Mouse (Mus musculus): ENCODE results near the gene Gys1. TPM values are rescaled to one million over a fixed set of nuclear protein-coding genes. Genes with fewer than 3 reads are reported as not detected.
A peak's percentile ranks its signal among the peaks of the same experiment; 100 is the strongest.

The Gys1 gene
- polyA plus RNA-seq, 1 experiment from 2014 or later: 10.6 TPM

GRCm38 (mm10) chr7:45396787-45397186 lies 37.9 kb upstream of the Gys1 start:
- no peak overlapping the region for H3K9ac ChIP-seq (ENCODE audit: low read length)
- ATAC-seq (ENCODE audit: low FRiP score, low TSS enrichment) (no peak), DNase-seq (ENCODE audit: low spot score) (no peak)
- no peaks in the 10 kb centered on the region for H3K27me3 ChIP-seq (ENCODE audit: control insufficient read depth, insufficient read depth, low read length)
- WGBS: 75% methylated on average over 2 of the region's 2 CpGs
- no peaks in the 10 kb centered on the region for H3K9me3 ChIP-seq (ENCODE audit: control insufficient read depth, low read length)
- H3K4me1 ChIP-seq (replicated peaks; ENCODE audit: control insufficient read depth, insufficient read depth): peaks cover 4% of the 10 kb centered on the region; the same call in 1 of the 2 replicates
- H3K4me3 ChIP-seq (ENCODE audit: low read depth, low read length): no peak overlapping the region
- no peak overlapping the region for H3K4me2 ChIP-seq (replicated peaks; ENCODE audit: low read depth)
- H3K36me3 ChIP-seq (ENCODE audit: control insufficient read depth, insufficient read depth, low read length): peaks cover 8% of the 10 kb centered on the region; the same call in 1 of the 2 replicates
- no peak overlapping the region for H3K27ac ChIP-seq (replicated peaks)
- TF ChIP-seq CTCF (IDR thresholded peaks at IDR 0.05; ENCODE audit: low read depth) (no peak), EP300 (optimal IDR thresholded peaks at IDR 0.05) (no peak)

GRCm38 (mm10) chr7:45401521-45402085 lies 33.0 kb upstream of the Gys1 start:
- 59% methylated on average over 10 of the region's 10 CpGs for WGBS
- no peak for DNase-seq (ENCODE audit: low spot score)

DNA sequence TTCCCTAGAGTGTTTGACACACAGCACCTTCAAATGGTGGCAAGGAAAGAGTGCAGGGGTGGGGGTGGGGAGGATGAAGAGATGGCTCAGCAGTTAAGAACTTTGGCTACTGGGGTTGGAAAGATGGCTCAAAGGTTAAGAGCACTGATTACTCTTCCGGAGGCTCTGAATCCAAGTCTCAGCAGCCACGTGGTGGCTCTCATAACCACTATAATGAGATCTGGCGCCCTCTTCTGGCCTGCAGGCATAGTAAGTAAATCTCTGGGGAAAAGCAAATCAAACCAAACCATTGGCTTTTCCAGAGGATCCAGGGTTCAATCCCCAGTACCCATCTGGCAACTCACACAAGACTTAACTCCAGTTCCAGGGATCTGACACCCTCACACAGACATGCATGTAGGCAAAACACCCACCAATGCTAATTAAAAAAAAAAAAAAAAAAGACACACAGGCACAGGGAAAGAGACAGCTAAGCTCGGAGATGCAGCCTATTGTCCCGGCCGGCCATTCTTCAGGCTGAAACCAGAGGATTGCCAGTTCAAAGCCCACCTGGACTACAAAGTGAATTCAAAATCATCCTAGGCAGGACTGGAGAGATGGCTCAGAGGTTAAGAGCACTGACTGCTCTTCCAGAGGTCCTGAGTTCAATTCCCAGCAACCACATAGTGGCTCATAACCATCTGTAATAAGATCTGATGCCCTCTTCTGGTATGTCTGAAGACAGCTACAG lies 30.9 kb upstream of the Gys1 start:
- DNase-seq (ENCODE audit: low spot score) (peak; percentile 83), ATAC-seq (ENCODE audit: low FRiP score, low TSS enrichment) (no peak)
- TF ChIP-seq CTCF (IDR thresholded peaks at IDR 0.05; ENCODE audit: low read depth): peak; percentile 77
- no peak for TF ChIP-seq EP300 (optimal IDR thresholded peaks at IDR 0.05)
- Histone ChIP-seq H3K9ac (ENCODE audit: low read length) (no peak overlapping the region), H3K36me3 (ENCODE audit: control insufficient read depth, insufficient read depth, low read length) (no peaks in the 10 kb centered on the region), H3K27me3 (ENCODE audit: control insufficient read depth, insufficient read depth, low read length) (peaks cover 12% of the 10 kb centered on the region), H3K4me1 (replicated peaks; ENCODE audit: control insufficient read depth, insufficient read depth) (no peaks in the 10 kb centered on the region; the same call in 1 of the 2 replicates), H3K4me3 (ENCODE audit: low read depth, low read length) (no peak overlapping the region), H3K27ac (replicated peaks) (no peak overlapping the region), H3K4me2 (replicated peaks; ENCODE audit: low read depth) (no peak overlapping the region), H3K9me3 (ENCODE audit: control insufficient read depth, low read length) (no peaks in the 10 kb centered on the region)
- 44% methylated on average over 6 of the region's 6 CpGs for WGBS

More at GRCm38 (mm10) chr7:45401521-45402085, 33.0 kb upstream of the Gys1 start:
- no peak overlapping the region for H3K9ac ChIP-seq (ENCODE audit: low read length)
- no peaks in the 10 kb centered on the region for H3K36me3 ChIP-seq (ENCODE audit: control insufficient read depth, insufficient read depth, low read length)
- H3K27me3 ChIP-seq (ENCODE audit: control insufficient read depth, insufficient read depth, low read length): peaks cover 12% of the 10 kb centered on the region
- no peak for ATAC-seq (ENCODE audit: low FRiP score, low TSS enrichment)
- H3K4me2 ChIP-seq (replicated peaks; ENCODE audit: low read depth): no peak overlapping the region
- H3K4me1 ChIP-seq (replicated peaks; ENCODE audit: control insufficient read depth, insufficient read depth): no peaks in the 10 kb centered on the region; the same call in 1 of the 2 replicates
- H3K9me3 ChIP-seq (ENCODE audit: control insufficient read depth, low read length): no peaks in the 10 kb centered on the region
- no peak for TF ChIP-seq EP300 (optimal IDR thresholded peaks at IDR 0.05)
- TF ChIP-seq CTCF (IDR thresholded peaks at IDR 0.05; ENCODE audit: low read depth): no peak
- no peak overlapping the region for H3K27ac ChIP-seq (replicated peaks)
- H3K4me3 ChIP-seq (ENCODE audit: low read depth, low read length): no peak overlapping the region

DNA sequence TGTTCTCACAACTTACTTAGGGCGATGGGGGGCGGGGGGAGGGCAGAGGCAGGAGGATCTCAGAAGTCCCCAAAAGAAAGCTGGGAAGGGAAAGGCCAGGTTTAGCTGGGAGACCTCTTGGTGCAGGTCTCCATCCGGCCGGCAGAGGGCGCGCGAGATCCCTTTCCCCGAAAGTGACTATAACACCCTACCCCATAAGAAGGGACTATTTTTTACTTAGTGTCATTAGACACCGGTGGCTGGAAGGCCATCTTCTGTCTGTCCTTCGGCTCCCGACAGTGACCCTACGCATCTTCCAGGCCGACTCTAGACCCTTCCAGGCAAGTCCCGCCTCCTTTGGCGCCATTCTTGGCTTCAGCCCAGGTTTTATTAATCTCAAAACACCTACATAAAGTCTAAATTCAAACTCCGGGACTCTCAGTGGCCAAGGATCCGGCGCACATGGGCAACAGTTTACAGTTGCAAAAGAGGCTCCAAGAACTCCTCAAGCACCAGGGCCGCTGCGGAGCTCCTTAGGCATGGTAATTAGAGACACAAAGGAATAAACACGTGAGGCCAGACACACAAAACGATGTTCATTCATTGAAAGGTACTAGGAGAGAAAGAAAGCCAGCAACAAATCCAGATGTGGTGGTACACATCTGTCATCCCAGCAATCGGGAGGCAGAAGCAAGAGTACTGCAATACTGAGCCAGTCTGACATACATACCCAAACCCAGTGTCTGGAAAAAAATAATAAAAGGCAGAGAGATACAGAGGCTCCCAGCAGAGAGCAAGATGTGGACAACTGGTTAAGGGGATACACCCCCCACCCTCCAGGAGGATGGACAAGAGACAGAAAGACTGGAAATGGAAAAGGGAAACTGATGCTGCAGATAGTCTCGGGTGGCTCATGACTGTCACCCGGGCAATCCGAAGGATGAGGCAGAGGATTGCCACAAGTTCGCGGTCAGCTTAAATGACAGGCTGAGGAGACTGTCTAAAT lies 29.3 kb upstream of the Gys1 start, which contains the start of gene Kcna7:
TSS of gene Kcna7 (plus strand) at position 563 of the 985 bp plus-strand sequence.
- Histone ChIP-seq H3K27me3 (ENCODE audit: control insufficient read depth, insufficient read depth, low read length) (peaks cover 12% of the 10 kb centered on the region), H3K4me2 (replicated peaks; ENCODE audit: low read depth) (peak within 1 kb of the TSS; percentile 58), H3K9ac (ENCODE audit: low read length) (0 out of 2 replicates have a peak within 1 kb of the TSS, but pooled peaks have one; percentile 13), H3K27ac (replicated peaks) (no peak within 1 kb of the TSS), H3K4me3 (ENCODE audit: low read depth, low read length) (peak within 1 kb of the TSS; percentile 42), H3K36me3 (ENCODE audit: control insufficient read depth, insufficient read depth, low read length) (no peaks in the 10 kb centered on the region), H3K9me3 (ENCODE audit: control insufficient read depth, low read length) (no peaks in the 10 kb centered on the region), H3K4me1 (replicated peaks; ENCODE audit: control insufficient read depth, insufficient read depth) (no peaks in the 10 kb centered on the region; the same call in 1 of the 2 replicates)
- peak; percentile 57 for DNase-seq (ENCODE audit: low spot score)
- WGBS: 14% methylated on average over 28 of the region's 28 CpGs
- TF ChIP-seq EP300 (optimal IDR thresholded peaks at IDR 0.05): no peak
- peak; percentile 87 for TF ChIP-seq CTCF (IDR thresholded peaks at IDR 0.05; ENCODE audit: low read depth)
- ATAC-seq (ENCODE audit: low FRiP score, low TSS enrichment): peak; percentile 31; the same call in 1 of the 2 replicates

Data from stomach, postnatal 0 days (tissue).